Mouse (Mus musculus): ENCODE data around the gene Nostrin. TPM values are rescaled to one million over a fixed set of nuclear protein-coding genes. Genes with fewer than 3 reads are reported as not detected.
A peak's percentile ranks its signal among the peaks of the same experiment; 100 is the strongest.

Nostrin gene
- polyA plus RNA-seq, 1 experiment from 2014 or later, result 10.3 TPM

GRCm38 (mm10) chr2:69149154-69149553, 13.6 kb downstream of the Nostrin start:
- ATAC-seq (replicated peaks; ENCODE audit: low FRiP score, low read depth) (no peak), DNase-seq (ENCODE audit: low spot score) (no peak)
- WGBS, result 81% methylated on average over 10 of the region's 10 CpGs

GRCm38 (mm10) chr2:69150841-69151240, 15.2 kb downstream of the Nostrin start:
- Histone ChIP-seq H3K9ac (ENCODE audit: low read depth, low read length) (no peak overlapping the region), H3K9me3 (replicated peaks; ENCODE audit: low read length) (no peaks in the 10 kb centered on the region), H3K27ac (no peak overlapping the region), H3K4me2 (ENCODE audit: low read length) (no peak overlapping the region), H3K27me3 (ENCODE audit: insufficient read depth, low read length) (no peaks in the 10 kb centered on the region), H3K36me3 (ENCODE audit: insufficient read depth, low read length) (no peaks in the 10 kb centered on the region), H3K4me1 (replicated peaks; ENCODE audit: insufficient read depth, low read length) (no peaks in the 10 kb centered on the region), H3K4me3 (replicated peaks; ENCODE audit: low read depth, low read length) (no peak overlapping the region)
- no peak for TF ChIP-seq CTCF (IDR thresholded peaks at IDR 0.05; ENCODE audit: low read depth)
- DNase-seq (ENCODE audit: low spot score) (no peak), ATAC-seq (replicated peaks; ENCODE audit: low FRiP score, low read depth) (no peak)
- 85% methylated on average over 5 of the region's 5 CpGs for WGBS

More at GRCm38 (mm10) chr2:69149154-69149553, 13.6 kb downstream of the Nostrin start:
- Histone ChIP-seq H3K4me1 (replicated peaks; ENCODE audit: insufficient read depth, low read length) (no peaks in the 10 kb centered on the region), H3K9ac (ENCODE audit: low read depth, low read length) (no peak overlapping the region), H3K36me3 (ENCODE audit: insufficient read depth, low read length) (no peaks in the 10 kb centered on the region), H3K27ac (no peak overlapping the region), H3K4me3 (replicated peaks; ENCODE audit: low read depth, low read length) (no peak overlapping the region), H3K4me2 (ENCODE audit: low read length) (no peak overlapping the region), H3K27me3 (ENCODE audit: insufficient read depth, low read length) (no peaks in the 10 kb centered on the region), H3K9me3 (replicated peaks; ENCODE audit: low read length) (no peaks in the 10 kb centered on the region)
- TF ChIP-seq CTCF (IDR thresholded peaks at IDR 0.05; ENCODE audit: low read depth), result no peak

GRCm38 (mm10) chr2:69155861-69156260, 20.3 kb downstream of the Nostrin start:
- no peak overlapping the region for H3K9ac ChIP-seq (ENCODE audit: low read depth, low read length)
- no peaks in the 10 kb centered on the region for H3K36me3 ChIP-seq (ENCODE audit: insufficient read depth, low read length)
- H3K27ac ChIP-seq, result 0 out of 2 replicates have a peak overlapping the region, but pooled peaks have one; percentile 10
- no peak for TF ChIP-seq CTCF (IDR thresholded peaks at IDR 0.05; ENCODE audit: low read depth)
- peak; percentile 72; the same call in 1 of the 2 replicates for ATAC-seq (replicated peaks; ENCODE audit: low FRiP score, low read depth)
- H3K4me1 ChIP-seq (replicated peaks; ENCODE audit: insufficient read depth, low read length), result 0 out of 2 replicates have a peak, but pooled peaks cover 8% of the 10 kb centered on the region
- H3K9me3 ChIP-seq (replicated peaks; ENCODE audit: low read length), result no peaks in the 10 kb centered on the region
- H3K4me2 ChIP-seq (ENCODE audit: low read length), result no peak overlapping the region
- DNase-seq (ENCODE audit: low spot score), result peak; percentile 83
- H3K4me3 ChIP-seq (replicated peaks; ENCODE audit: low read depth, low read length), result no peak overlapping the region
- WGBS, result 22% methylated on average over 3 of the region's 3 CpGs
- no peaks in the 10 kb centered on the region for H3K27me3 ChIP-seq (ENCODE audit: insufficient read depth, low read length)

GRCm38 (mm10) chr2:69156283-69156682, 20.7 kb downstream of the Nostrin start:
- Histone ChIP-seq H3K4me1 (replicated peaks; ENCODE audit: insufficient read depth, low read length) (0 out of 2 replicates have a peak, but pooled peaks cover 8% of the 10 kb centered on the region), H3K27ac (peak overlapping the region; percentile 10; the same call in 1 of the 2 replicates), H3K27me3 (ENCODE audit: insufficient read depth, low read length) (no peaks in the 10 kb centered on the region), H3K9ac (ENCODE audit: low read depth, low read length) (no peak overlapping the region), H3K4me3 (replicated peaks; ENCODE audit: low read depth, low read length) (no peak overlapping the region), H3K9me3 (replicated peaks; ENCODE audit: low read length) (no peaks in the 10 kb centered on the region), H3K36me3 (ENCODE audit: insufficient read depth, low read length) (no peaks in the 10 kb centered on the region), H3K4me2 (ENCODE audit: low read length) (no peak overlapping the region)
- TF ChIP-seq CTCF (IDR thresholded peaks at IDR 0.05; ENCODE audit: low read depth), result no peak
- 42% methylated on average over 7 of the region's 7 CpGs for WGBS
- DNase-seq (ENCODE audit: low spot score) (no peak), ATAC-seq (replicated peaks; ENCODE audit: low FRiP score, low read depth) (no peak)

- ATAC-seq (replicated peaks; ENCODE audit: low FRiP score, low read depth), result no peak
- Histone ChIP-seq H3K4me3 (replicated peaks; ENCODE audit: low read depth, low read length) (no peak overlapping the region), H3K9ac (ENCODE audit: low read depth, low read length) (no peak overlapping the region), H3K27ac (no peak overlapping the region), H3K9me3 (replicated peaks; ENCODE audit: low read length) (no peaks in the 10 kb centered on the region), H3K27me3 (ENCODE audit: insufficient read depth, low read length) (no peaks in the 10 kb centered on the region), H3K36me3 (ENCODE audit: insufficient read depth, low read length) (no peaks in the 10 kb centered on the region), H3K4me1 (replicated peaks; ENCODE audit: insufficient read depth, low read length) (0 out of 2 replicates have a peak, but pooled peaks cover 8% of the 10 kb centered on the region), H3K4me2 (ENCODE audit: low read length) (no peak overlapping the region)
- DNase-seq (ENCODE audit: low spot score), result no peak
- no peak for TF ChIP-seq CTCF (IDR thresholded peaks at IDR 0.05; ENCODE audit: low read depth)
Observed at GRCm38 (mm10) chr2:69158907-69159306, 23.3 kb downstream of the Nostrin start.

GRCm38 (mm10) chr2:69170395-69171077, 34.9 kb downstream of the Nostrin start:
- TF ChIP-seq CTCF (IDR thresholded peaks at IDR 0.05; ENCODE audit: low read depth), result no peak
- Histone ChIP-seq H3K9ac (ENCODE audit: low read depth, low read length) (no peak overlapping the region), H3K4me1 (replicated peaks; ENCODE audit: insufficient read depth, low read length) (no peaks in the 10 kb centered on the region), H3K4me3 (replicated peaks; ENCODE audit: low read depth, low read length) (no peak overlapping the region), H3K4me2 (ENCODE audit: low read length) (no peak overlapping the region), H3K36me3 (ENCODE audit: insufficient read depth, low read length) (no peaks in the 10 kb centered on the region), H3K9me3 (replicated peaks; ENCODE audit: low read length) (no peaks in the 10 kb centered on the region), H3K27ac (no peak overlapping the region), H3K27me3 (ENCODE audit: insufficient read depth, low read length) (no peaks in the 10 kb centered on the region)
- peak; percentile 87 for DNase-seq (ENCODE audit: low spot score)
- 0 out of 2 replicates have a peak, but pooled peaks have one; percentile 40 for ATAC-seq (replicated peaks; ENCODE audit: low FRiP score, low read depth)
- WGBS, result 24% methylated on average over 9 of the region's 9 CpGs
